Mouse (Mus musculus) bone marrow, adult 2 months (tissue): ENCODE measurements at regions not wholly inside any gene's neighbourhood (a gene's known extent, or its start where the extent isn't known, plus 50 kb on each side); places are given as distances from the start of the nearest gene placed in this dataset.
"Not testable (repeated sequence)": the region's sequence is repeated elsewhere in the genome, so short reads cannot be mapped to it uniquely, and the experiment has no call there.

ENCODE experiments used
- H3K27ac ChIP-seq: fragments of 200-500 bp; 2 replicates; pipeline ENCODE4 v1.5.1; 2012; ENCODE audit warnings: low read depth, mild to moderate bottlenecking, control low read depth, inconsistent platforms, low read length; ENCODE audit not compliant: control insufficient read depth, poor library complexity, insufficient read depth
- H3K4me1 ChIP-seq: fragments of 200-500 bp; 2 replicates; pipeline ENCODE4 v1.6.1; 2011; ENCODE audit warnings: low read length; ENCODE audit not compliant: control insufficient read depth, insufficient read depth
- H3K4me3 ChIP-seq: fragments of 200-500 bp; replicated peaks from 2 replicates; pipeline ENCODE3; 2011; ENCODE audit warnings: mild to moderate bottlenecking, low read depth, low read length, control low read depth; ENCODE audit not compliant: control insufficient read depth
- CTCF ChIP-seq: fragments of 200-500 bp; IDR thresholded peaks from 2 replicates; pipeline ENCODE4 v1.5.1; 2011; ENCODE audit warnings: low read length, control low read depth; ENCODE audit not compliant: control insufficient read depth, insufficient read depth
- POLR2A ChIP-seq: fragments of 200-500 bp; IDR thresholded peaks from 2 replicates; pipeline ENCODE4 v1.6.1; 2011; ENCODE audit warnings: low read depth, mild to moderate bottlenecking, control low read depth, low read length, borderline replicate concordance; ENCODE audit not compliant: control insufficient read depth
- whole genome bisulfite sequencing: fragments of 180-500 bp; shearing (Covaris S2); methylation state at CpG from one replicate; pipeline ENCODE4 v1.1.7; 2018; 5-methylcytosine and 5-hydroxymethylcytosine counted together

GRCm38 (mm10) chr17:4024384-4024783 lies 328.3 kb upstream of the Nox3 start:
- WGBS = 69% methylated on average over 2 of the region's 2 CpGs
- no peak overlapping the region for H3K4me3 ChIP-seq
- no peak overlapping the region for H3K27ac ChIP-seq
- TF ChIP-seq POLR2A = no peak
- TF ChIP-seq CTCF = no peak
- no peaks in the 10 kb centered on the region for H3K4me1 ChIP-seq

- 86% methylated on average over 9 of the region's 9 CpGs for WGBS
- H3K27ac ChIP-seq = no peak overlapping the region
- H3K4me1 ChIP-seq = no peaks in the 10 kb centered on the region
- no peak for TF ChIP-seq CTCF
- no peak for TF ChIP-seq POLR2A
- no peak overlapping the region for H3K4me3 ChIP-seq
These were observed 333.1 kb upstream of the Nox3 start for GRCm38 (mm10) chr17:4029202-4029601.

GRCm38 (mm10) chr17:4034816-4035360 lies 338.8 kb upstream of the Nox3 start:
- Histone ChIP-seq H3K4me3 (no peak overlapping the region), H3K27ac (no peak overlapping the region), H3K4me1 (no peaks in the 10 kb centered on the region)
- no peak for TF ChIP-seq POLR2A
- TF ChIP-seq CTCF = no peak
- WGBS = 79% methylated on average over 3 of the region's 3 CpGs

- Histone ChIP-seq H3K27ac (no peak overlapping the region), H3K4me1 (no peaks in the 10 kb centered on the region), H3K4me3 (no peak overlapping the region)
- TF ChIP-seq CTCF = no peak
- TF ChIP-seq POLR2A = no peak
- 62% methylated on average over 5 of the region's 5 CpGs for WGBS
These were observed 344.1 kb upstream of the Nox3 start for GRCm38 (mm10) chr17:4040104-4040664.

GRCm38 (mm10) chr17:4060186-4060585 lies 364.1 kb upstream of the Nox3 start:
- not testable (repeated sequence) for H3K4me1 ChIP-seq, H3K27ac ChIP-seq, H3K4me3 ChIP-seq

- no peak for TF ChIP-seq POLR2A
- TF ChIP-seq CTCF = no peak
- 22% methylated on average over 2 of the region's 2 CpGs for WGBS
These were observed 377.3 kb upstream of the Nox3 start for GRCm38 (mm10) chr17:4073381-4073780.

GRCm38 (mm10) chr17:4080564-4080963 lies 384.5 kb upstream of the Nox3 start:
- no peak for TF ChIP-seq POLR2A
- TF ChIP-seq CTCF = no peak
- Histone ChIP-seq H3K4me3 (no peak overlapping the region), H3K4me1 (no peaks in the 10 kb centered on the region), H3K27ac (no peak overlapping the region)
- WGBS = 65% methylated on average over 2 of the region's 2 CpGs

More at GRCm38 (mm10) chr17:4073381-4073780, 377.3 kb upstream of the Nox3 start:
- H3K4me3 ChIP-seq = no peak overlapping the region
- no peak overlapping the region for H3K27ac ChIP-seq
- no peaks in the 10 kb centered on the region for H3K4me1 ChIP-seq

- Histone ChIP-seq H3K4me3 (no peak overlapping the region), H3K4me1 (no peaks in the 10 kb centered on the region), H3K27ac (no peak overlapping the region)
- 64% methylated on average over 1 of the region's 1 CpGs for WGBS
- no peak for TF ChIP-seq POLR2A
- no peak for TF ChIP-seq CTCF
These were observed 398.6 kb upstream of the Nox3 start for GRCm38 (mm10) chr17:4094621-4095020.

- 50% methylated on average over 3 of the region's 3 CpGs for WGBS
- TF ChIP-seq CTCF (no peak), POLR2A (no peak)
These were observed 407.3 kb upstream of the Nox3 start for GRCm38 (mm10) chr17:4103321-4103720.

More at GRCm38 (mm10) chr17:4103321-4103720, 407.3 kb upstream of the Nox3 start:
- no peak overlapping the region for H3K4me3 ChIP-seq
- H3K27ac ChIP-seq = no peak overlapping the region
- H3K4me1 ChIP-seq = no peaks in the 10 kb centered on the region
